Mouse (Mus musculus): Measurements from ENCODE around the gene Cenpp.

- TF ChIP-seq CTCF (IDR thresholded peaks at IDR 0.05; ENCODE audit: low read depth) (peak; percentile 61), EP300 (IDR thresholded peaks at IDR 0.05; ENCODE audit: low read depth) (no peak)
Observed at GRCm38 (mm10) chr13:49559185-49559584, 93.4 kb downstream of the Cenpp start.
